Mouse (Mus musculus) E14TG2a.4 (cell line): ENCODE results near the gene Ttc7.

ENCODE experiments used
- CTCF ChIP-seq: conservative IDR thresholded peaks from 2 replicates; pipeline ENCODE4 v1.5.1; 2014; ENCODE audit warnings: low read length
- NANOG ChIP-seq: IDR thresholded peaks from 2 replicates; pipeline ENCODE4 v1.6.1; 2014; ENCODE audit warnings: borderline replicate concordance, low read length, mixed read lengths

GRCm38 (mm10) chr17:87387068-87387467 lies 104.4 kb downstream of the Ttc7 start:
- TF ChIP-seq CTCF (no peak), NANOG (no peak)
